Mouse (Mus musculus) embryonic facial prominence, embryonic 10.5 days (tissue): Measurements from ENCODE around the gene Nolc1. TPM values are rescaled to one million over a fixed set of nuclear protein-coding genes. Genes with fewer than 3 reads are reported as not detected.

Source experiments
- DNase-seq: peaks from one replicate; pipeline ENCODE4 v3.0.0-alpha.2; 2017; ENCODE audit warnings: low spot score
- H3K27ac ChIP-seq: fragments of 300-500 bp; sonication (generic); replicated peaks from 2 replicates; pipeline ENCODE4 v1.5.1; 2016; ENCODE audit warnings: mild to moderate bottlenecking
- H3K27me3 ChIP-seq: fragments of 300-500 bp; sonication (generic); replicated peaks from 2 replicates; pipeline ENCODE4 v1.6.1; 2016; ENCODE audit warnings: low read depth, mild to moderate bottlenecking; ENCODE audit not compliant: poor library complexity, severe bottlenecking
- H3K36me3 ChIP-seq: fragments of 300-500 bp; sonication (generic); replicated peaks from 2 replicates; pipeline ENCODE4 v1.6.1; 2016; ENCODE audit warnings: mild to moderate bottlenecking, moderate library complexity
- H3K4me1 ChIP-seq: fragments of 300-500 bp; sonication (generic); 2 replicates; pipeline ENCODE4 v1.6.1; 2016
- H3K4me3 ChIP-seq: fragments of 300-500 bp; sonication (generic); 2 replicates; pipeline ENCODE4 v1.5.1; 2016; ENCODE audit warnings: mild to moderate bottlenecking, moderate library complexity
- H3K9me3 ChIP-seq: fragments of 300-500 bp; sonication (generic); 2 replicates; pipeline ENCODE4 v1.6.1; 2016; ENCODE audit warnings: mild to moderate bottlenecking
- WGBS: fragments of 180-500 bp; shearing (Covaris S2); methylation state at CpG from one replicate; pipeline ENCODE4 v1.1.7; 2016; 5-methylcytosine and 5-hydroxymethylcytosine counted together
- polyA plus RNA-seq: library from polyadenylated mRNA; unstranded; fragments of >200 nt; fragmentation: Nextera tagmentation; extraction: Ambion mirVana; gene quantifications from 2 replicates; pipeline ENCODE4 v1.2.1, GENCODE M21; 2016

Nolc1 gene
- polyA plus RNA-seq, 1 experiment from 2014 or later = 161 TPM

DNA sequence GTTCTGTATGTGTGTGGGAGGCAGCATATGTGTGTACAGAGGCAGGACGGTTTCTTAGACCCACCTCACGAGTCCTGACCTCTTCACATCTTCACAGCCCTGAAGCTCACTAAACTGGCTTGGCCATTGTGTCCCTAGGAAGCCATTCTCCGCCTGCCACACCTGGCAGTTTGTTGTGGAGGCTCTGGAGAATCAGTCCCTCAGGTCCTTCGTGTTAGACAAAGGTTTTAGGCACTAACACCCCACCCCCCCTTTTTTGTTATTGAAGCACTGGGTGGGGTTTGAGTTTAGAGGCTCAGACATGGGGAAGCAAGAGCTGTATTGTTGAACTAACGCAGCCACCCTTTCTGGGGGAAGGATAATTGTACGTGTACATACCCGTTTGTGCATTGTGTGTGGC, 2.4 kb upstream of the Nolc1 start:
- Histone ChIP-seq H3K27ac (no peak overlapping the region), H3K9me3 (no peaks in the 10 kb centered on the region), H3K36me3 (peaks cover 73% of the 10 kb centered on the region), H3K4me3 (no peak overlapping the region), H3K4me1 (peaks cover 19% of the 10 kb centered on the region), H3K27me3 (no peaks in the 10 kb centered on the region)
- DNase-seq = no peak
- whole genome bisulfite sequencing = 86% methylated on average over 7 of the region's 7 CpGs

- DNase-seq = no peak
- H3K36me3 ChIP-seq = peaks cover 74% of the 10 kb centered on the region
Measured at GRCm38 (mm10) chr19:46074266-46074665, 1.4 kb upstream of the Nolc1 start.

GRCm38 (mm10) chr19:46078535-46078934, 2.9 kb downstream of the Nolc1 start:
- Histone ChIP-seq H3K27me3 (no peaks in the 10 kb centered on the region), H3K36me3 (peaks cover 74% of the 10 kb centered on the region), H3K9me3 (no peaks in the 10 kb centered on the region), H3K27ac (no peak overlapping the region), H3K4me1 (peaks cover 19% of the 10 kb centered on the region), H3K4me3 (no peak overlapping the region)
- 67% methylated on average over 3 of the region's 3 CpGs for WGBS
- DNase-seq = no peak

More at GRCm38 (mm10) chr19:46074266-46074665, 1.4 kb upstream of the Nolc1 start:
- no peaks in the 10 kb centered on the region for H3K9me3 ChIP-seq
- H3K4me1 ChIP-seq = peaks cover 19% of the 10 kb centered on the region
- WGBS = 89% methylated on average over 5 of the region's 5 CpGs
- no peak overlapping the region for H3K4me3 ChIP-seq
- H3K27me3 ChIP-seq = no peaks in the 10 kb centered on the region
- no peak overlapping the region for H3K27ac ChIP-seq

GRCm38 (mm10) chr19:46085185-46085584, 9.5 kb downstream of the Nolc1 start:
- WGBS = 96% methylated on average over 8 of the region's 8 CpGs
- no peaks in the 10 kb centered on the region for H3K27me3 ChIP-seq
- H3K9me3 ChIP-seq = no peaks in the 10 kb centered on the region
- H3K27ac ChIP-seq = no peak overlapping the region
- no peaks in the 10 kb centered on the region for H3K4me1 ChIP-seq
- H3K36me3 ChIP-seq = peaks cover 65% of the 10 kb centered on the region
- DNase-seq = no peak
- H3K4me3 ChIP-seq = no peak overlapping the region

- DNase-seq = peak; percentile 50
- peaks cover 54% of the 10 kb centered on the region for H3K36me3 ChIP-seq
- WGBS = 57% methylated on average over 3 of the region's 3 CpGs
Measured at GRCm38 (mm10) chr19:46086337-46086736, 10.7 kb downstream of the Nolc1 start.

DNA sequence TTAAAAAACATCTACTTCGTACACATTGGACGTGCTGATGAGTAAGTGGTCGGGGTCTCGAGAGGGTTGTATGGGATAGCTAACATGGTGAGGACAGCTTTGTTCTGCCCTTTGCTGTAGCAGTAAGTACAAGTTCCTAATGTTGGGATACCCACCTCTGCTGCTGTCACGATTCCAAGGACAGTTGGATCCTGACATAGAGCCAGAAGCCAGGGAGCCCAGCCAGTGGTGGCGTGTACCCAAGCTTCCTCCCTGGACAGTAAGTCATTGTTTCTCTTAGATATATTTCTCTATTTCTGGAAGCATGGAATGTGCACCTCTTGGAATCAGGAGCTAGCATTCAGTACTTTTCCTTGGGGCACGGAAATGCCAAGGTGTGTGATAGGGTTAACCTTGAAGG, 12.2 kb downstream of the Nolc1 start:
- H3K9me3 ChIP-seq = no peaks in the 10 kb centered on the region
- 83% methylated on average over 7 of the region's 7 CpGs for WGBS
- H3K4me1 ChIP-seq = no peaks in the 10 kb centered on the region
- peaks cover 39% of the 10 kb centered on the region for H3K36me3 ChIP-seq
- H3K27ac ChIP-seq = no peak overlapping the region
- H3K4me3 ChIP-seq = no peak overlapping the region
- H3K27me3 ChIP-seq = no peaks in the 10 kb centered on the region
- DNase-seq = peak; percentile 5

More at GRCm38 (mm10) chr19:46086337-46086736, 10.7 kb downstream of the Nolc1 start:
- Histone ChIP-seq H3K27me3 (no peaks in the 10 kb centered on the region), H3K4me3 (no peak overlapping the region), H3K9me3 (no peaks in the 10 kb centered on the region), H3K27ac (no peak overlapping the region), H3K4me1 (no peaks in the 10 kb centered on the region)

GRCm38 (mm10) chr19:46091641-46092040, 16.0 kb downstream of the Nolc1 start:
- Histone ChIP-seq H3K27me3 (no peaks in the 10 kb centered on the region), H3K9me3 (no peaks in the 10 kb centered on the region), H3K27ac (no peak overlapping the region), H3K36me3 (peaks cover under 1% of the 10 kb centered on the region), H3K4me1 (no peaks in the 10 kb centered on the region), H3K4me3 (no peak overlapping the region)
- no peak for DNase-seq
- WGBS = 84% methylated on average over 4 of the region's 4 CpGs

DNA sequence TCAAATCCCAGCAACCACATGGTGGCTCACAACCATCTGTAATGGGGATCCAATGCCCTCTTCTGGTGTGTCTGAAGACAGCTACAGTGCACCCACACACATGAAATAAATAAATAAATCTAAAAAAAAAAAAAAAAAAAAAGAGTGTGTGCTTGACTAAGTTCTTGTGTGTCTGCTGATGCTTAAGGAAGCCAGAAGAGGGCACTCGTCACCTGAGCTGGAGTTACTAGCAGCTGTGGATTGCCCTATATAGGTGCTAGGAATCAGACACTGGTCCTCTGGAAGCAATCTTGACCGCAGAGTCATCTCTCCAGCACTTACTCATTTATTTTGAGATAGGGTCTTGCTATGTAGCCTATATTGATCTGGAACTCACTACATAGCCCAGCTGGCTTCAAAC, 18.5 kb downstream of the Nolc1 start:
- no peak overlapping the region for H3K27ac ChIP-seq
- 96% methylated on average over 2 of the region's 2 CpGs for WGBS
- no peak for DNase-seq
- no peaks in the 10 kb centered on the region for H3K9me3 ChIP-seq
- H3K4me3 ChIP-seq = no peak overlapping the region
- H3K36me3 ChIP-seq = no peaks in the 10 kb centered on the region
- H3K27me3 ChIP-seq = no peaks in the 10 kb centered on the region
- H3K4me1 ChIP-seq = no peaks in the 10 kb centered on the region

DNA sequence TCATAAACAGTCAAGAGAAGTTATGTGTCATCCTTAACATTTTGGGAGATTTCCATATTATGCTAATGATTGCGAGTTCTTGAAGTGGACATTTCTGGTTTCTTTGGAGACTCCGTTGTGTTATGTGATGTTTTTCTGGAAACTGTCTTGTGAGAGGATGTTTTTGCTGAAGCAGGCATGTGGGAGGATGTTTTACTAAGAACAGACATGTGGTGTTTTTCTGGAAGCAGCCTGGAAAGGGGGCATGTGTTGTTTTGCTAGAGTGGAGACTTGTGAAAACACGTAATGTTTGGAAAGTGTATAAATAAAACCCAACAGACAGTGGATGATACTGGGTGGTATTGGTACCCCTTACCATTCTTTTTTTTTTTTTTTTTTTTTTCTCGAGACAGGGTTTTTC, 19.6 kb downstream of the Nolc1 start:
- no peaks in the 10 kb centered on the region for H3K27me3 ChIP-seq
- no peaks in the 10 kb centered on the region for H3K36me3 ChIP-seq
- H3K4me1 ChIP-seq = no peaks in the 10 kb centered on the region
- H3K4me3 ChIP-seq = no peak overlapping the region
- no peak overlapping the region for H3K27ac ChIP-seq
- no peaks in the 10 kb centered on the region for H3K9me3 ChIP-seq
- DNase-seq = no peak
- WGBS = 88% methylated on average over 4 of the region's 4 CpGs

DNA sequence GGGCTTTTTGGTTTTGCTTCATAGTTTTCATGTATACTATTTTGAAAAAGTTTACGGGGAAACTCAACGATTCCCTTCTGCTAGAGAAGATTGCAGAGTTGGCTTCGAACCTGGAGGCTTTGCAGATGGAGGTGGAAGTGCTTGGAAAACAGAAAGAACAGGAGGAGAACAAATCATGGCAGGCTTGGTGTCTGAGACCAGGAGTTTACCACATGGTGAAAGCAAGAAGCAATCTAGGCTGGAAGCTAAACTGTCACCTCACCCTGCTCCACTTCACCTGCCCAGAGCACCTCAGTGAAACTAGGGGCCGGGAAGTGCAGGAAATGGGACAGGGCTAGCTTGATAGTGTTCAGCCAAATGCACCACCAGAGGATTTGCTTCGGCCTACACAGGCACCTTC, 20.7 kb downstream of the Nolc1 start:
- Histone ChIP-seq H3K4me3 (no peak overlapping the region), H3K36me3 (no peaks in the 10 kb centered on the region), H3K27me3 (no peaks in the 10 kb centered on the region), H3K27ac (no peak overlapping the region), H3K9me3 (no peaks in the 10 kb centered on the region), H3K4me1 (no peaks in the 10 kb centered on the region)
- no peak for DNase-seq
- WGBS = 85% methylated on average over 5 of the region's 5 CpGs

DNA sequence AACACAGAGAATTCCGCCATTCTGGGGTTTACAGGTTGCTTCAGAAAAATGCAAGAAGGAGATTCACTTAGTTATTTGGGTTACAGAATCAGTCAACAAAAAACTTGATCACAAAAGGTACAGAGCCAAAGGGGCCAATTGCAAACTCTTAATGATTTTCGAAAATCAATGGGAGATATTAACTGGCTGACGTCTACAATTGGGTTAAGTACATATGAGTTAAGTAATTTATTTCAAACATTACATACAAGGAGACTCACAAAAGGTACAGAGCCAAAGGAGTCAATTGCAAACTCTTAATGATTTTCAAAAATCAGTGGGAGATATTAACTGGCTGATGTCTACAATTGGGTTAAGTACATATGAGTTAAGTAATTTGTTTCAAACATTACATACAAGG, 23.9 kb downstream of the Nolc1 start:
- 93% methylated on average over 3 of the region's 3 CpGs for WGBS
- H3K36me3 ChIP-seq = no peaks in the 10 kb centered on the region
- H3K27ac ChIP-seq = no peak overlapping the region
- H3K9me3 ChIP-seq = no peaks in the 10 kb centered on the region
- no peaks in the 10 kb centered on the region for H3K27me3 ChIP-seq
- H3K4me3 ChIP-seq = no peak overlapping the region
- H3K4me1 ChIP-seq = no peaks in the 10 kb centered on the region
- DNase-seq = no peak

- Histone ChIP-seq H3K4me3 (no peak overlapping the region), H3K27ac (no peak overlapping the region), H3K4me1 (no peaks in the 10 kb centered on the region), H3K9me3 (no peaks in the 10 kb centered on the region), H3K27me3 (no peaks in the 10 kb centered on the region), H3K36me3 (no peaks in the 10 kb centered on the region)
- no peak for DNase-seq
- 85% methylated on average over 6 of the region's 6 CpGs for WGBS
Measured at GRCm38 (mm10) chr19:46103437-46104186, 27.9 kb downstream of the Nolc1 start.

DNA sequence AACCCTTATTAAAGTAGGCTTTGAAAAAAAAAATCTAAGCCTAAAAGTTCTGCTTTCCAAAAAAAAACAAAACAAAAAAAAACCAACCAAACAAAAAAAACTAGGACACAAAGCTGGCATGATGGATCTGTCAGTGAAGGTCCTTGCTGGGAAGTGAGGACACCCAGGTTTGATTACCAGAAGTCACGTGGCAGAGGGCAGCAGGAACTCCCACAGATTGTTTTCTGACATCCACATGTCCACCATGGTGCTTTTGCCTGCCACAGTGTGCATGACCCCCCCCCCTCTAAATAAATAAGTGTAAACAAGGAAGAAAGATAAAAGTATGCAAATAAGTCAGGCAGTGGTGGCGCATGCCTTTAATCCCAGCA, 28.5 kb downstream of the Nolc1 start:
- no peaks in the 10 kb centered on the region for H3K4me1 ChIP-seq
- 81% methylated on average over 2 of the region's 2 CpGs for WGBS
- H3K9me3 ChIP-seq = no peaks in the 10 kb centered on the region
- H3K4me3 ChIP-seq = no peak overlapping the region
- no peak for DNase-seq
- no peaks in the 10 kb centered on the region for H3K36me3 ChIP-seq
- no peak overlapping the region for H3K27ac ChIP-seq
- no peaks in the 10 kb centered on the region for H3K27me3 ChIP-seq
